In genomic region chr2:30658480-30658843, GRCm38 (mm10) we compare ENCODE assay signal across 7 mouse cellular contexts.
DNase-seq lines count a peak whose midpoint lies in the region; ATAC-seq lines count a peak whose summit lies in the region.

No protein-coding gene starts in this region.

- no peaks in the 10 kb centered on the region for H3K27me3 ChIP-seq in embryonic facial prominence, embryonic 11.5 days (ENCODE audit: control insufficient read depth, insufficient read depth, low read length)
- no peaks in the 10 kb centered on the region for H3K27me3 ChIP-seq in limb, embryonic 10.5 days (ENCODE audit: low read depth, poor library complexity, severe bottlenecking)
- no peaks in the 10 kb centered on the region for H3K27me3 ChIP-seq in midbrain, embryonic 13.5 days

- H3K4me1 ChIP-seq in embryonic facial prominence, embryonic 11.5 days (ENCODE audit: control insufficient read depth, insufficient read depth, low read length): peaks cover 37% of the 10 kb centered on the region
- H3K4me1 ChIP-seq in limb, embryonic 10.5 days: peaks cover 90% of the 10 kb centered on the region
- H3K4me1 ChIP-seq in midbrain, embryonic 13.5 days (replicated peaks): peaks cover 83% of the 10 kb centered on the region

- no peaks in the 10 kb centered on the region for H3K36me3 ChIP-seq in embryonic facial prominence, embryonic 11.5 days (replicated peaks; ENCODE audit: control insufficient read depth, insufficient read depth, low read depth, low read length)
- no peaks in the 10 kb centered on the region for H3K36me3 ChIP-seq in limb, embryonic 10.5 days
- H3K36me3 ChIP-seq in midbrain, embryonic 13.5 days: no peaks in the 10 kb centered on the region

- peak overlapping the region; percentile 99 for H3K27ac ChIP-seq in embryonic facial prominence, embryonic 11.5 days (replicated peaks; ENCODE audit: low read depth, low read length)
- peak overlapping the region; percentile 95 for H3K27ac ChIP-seq in limb, embryonic 10.5 days
- H3K27ac ChIP-seq in midbrain, embryonic 13.5 days: peak overlapping the region; percentile 100

- ATAC-seq in embryonic facial prominence, embryonic 11.5 days (replicated peaks; ENCODE audit: insufficient number of reproducible peaks, low FRiP score, low TSS enrichment, low read depth): peak; percentile 71
- peak; percentile 88 for ATAC-seq in granulocyte monocyte progenitor cell, adult 5-6 weeks (replicated peaks; ENCODE audit: poor library complexity, severe bottlenecking)
- ATAC-seq in midbrain, embryonic 13.5 days: peak; percentile 80

- no peaks in the 10 kb centered on the region for H3K9me3 ChIP-seq in embryonic facial prominence, embryonic 11.5 days (replicated peaks; ENCODE audit: control insufficient read depth, low read length)
- H3K9me3 ChIP-seq in limb, embryonic 10.5 days (replicated peaks): no peaks in the 10 kb centered on the region
- H3K9me3 ChIP-seq in midbrain, embryonic 13.5 days: no peaks in the 10 kb centered on the region

- peak overlapping the region; percentile 32 for H3K4me3 ChIP-seq in embryonic facial prominence, embryonic 11.5 days (ENCODE audit: low read depth, low read length)
- peak overlapping the region; percentile 53 for H3K4me3 ChIP-seq in limb, embryonic 10.5 days
- peak overlapping the region; percentile 26 for H3K4me3 ChIP-seq in midbrain, embryonic 13.5 days (replicated peaks)

- DNase-seq in adrenal gland, postnatal 14 days: peak; percentile 99
- DNase-seq in embryonic facial prominence, embryonic 11.5 days (ENCODE audit: low spot score): peak; percentile 98
- peak; percentile 99 for DNase-seq in kidney, adult 11 months
- peak; percentile 100 for DNase-seq in limb, embryonic 10.5 days (ENCODE audit: low spot score)
- peak; percentile 90 for DNase-seq in spleen, adult 12 weeks (ENCODE audit: low spot score)

- peak overlapping the region; percentile 83 for H3K4me2 ChIP-seq in embryonic facial prominence, embryonic 11.5 days (ENCODE audit: low read depth, low read length)
- H3K4me2 ChIP-seq in midbrain, embryonic 13.5 days (replicated peaks): peak overlapping the region; percentile 58

- under 1% methylated on average over 45 of the region's 45 CpGs for WGBS in embryonic facial prominence, embryonic 11.5 days
- WGBS in limb, embryonic 10.5 days: under 1% methylated on average over 45 of the region's 45 CpGs
- WGBS in midbrain, embryonic 13.5 days: under 1% methylated on average over 39 of the region's 45 CpGs

- peak overlapping the region; percentile 70 for H3K9ac ChIP-seq in embryonic facial prominence, embryonic 11.5 days (replicated peaks; ENCODE audit: low read length)
- peak overlapping the region; percentile 64 for H3K9ac ChIP-seq in midbrain, embryonic 13.5 days (replicated peaks)

Comparison
In these comparisons a context has a peak if more than half of its experiments do, and no peak if none do; other contexts are left out.
1. Peak in every context shown above with its lines: DNase-seq, ATAC-seq, H3K4me3 ChIP-seq and H3K27ac ChIP-seq.